Mouse (Mus musculus) left cerebral cortex, adult 2 months (tissue): ENCODE measurements around the gene Gm33543. TPM values are rescaled to one million over a fixed set of nuclear protein-coding genes. Genes with fewer than 3 reads are reported as not detected.

ENCODE experiments used
- DNase-seq, 2 experiments: peaks; one replicate each; pipeline ENCODE4 v3.0.0; 2021 to 2022; ENCODE audit warnings: low spot score in 2 of 2, mixed read lengths in 1 of 2; ENCODE audit errors: extremely low spot score in 1 of 2
- H3K27ac ChIP-seq: fragments of 200-600 bp; 2 replicates; pipeline ENCODE4 v1.8.1; 2022
- H3K4me3 ChIP-seq: fragments of 200-600 bp; 2 replicates; pipeline ENCODE4 v1.8.1; 2022
- CTCF ChIP-seq: fragments of 200-600 bp; IDR thresholded peaks from 2 replicates; pipeline ENCODE4 v1.8.1; 2022; ENCODE audit warnings: antibody characterized with exemption, mild to moderate bottlenecking, moderate library complexity
- intact Hi-C: fragments of 180-260 bp; cut with DNase I; formaldehyde crosslinking; loops from one replicate; pipeline ENCODE4 v1.15.1; 2025
- long read RNA-seq, 2 experiments: library from polyadenylated mRNA; stranded (forward); transcript quantifications; one replicate each; pipeline ENCODE4 v2.0.0; 2021; ENCODE audit warnings: borderline mapping rate in 2 of 2
- total RNA-seq, 2 experiments: library from RNA; stranded (reverse); gene quantifications; 2 replicates each; pipeline ENCODE4 v1.2.3; 2021

Gene Gm33543
- not detected for total RNA-seq
- long read RNA-seq, experiment 1 = 0 reads
- long read RNA-seq, experiment 2 = 0 reads

GRCm38 (mm10) chr10:95842789-95843637 is at the start of gene Gm33543:
Gene Gm33543 (minus strand): TSS chr10:95842930.
- intact Hi-C loops = no loop called here
- no peak for TF ChIP-seq CTCF
- no peak within 1 kb of the TSS for H3K27ac ChIP-seq
- no peak within 1 kb of the TSS for H3K4me3 ChIP-seq
- peak in 1 of 2 experiments; percentile 13 for DNase-seq

- no peak for TF ChIP-seq CTCF
- Histone ChIP-seq H3K27ac (no peak overlapping the region), H3K4me3 (no peak overlapping the region)
- intact Hi-C loops = no loop called here
- no peak for DNase-seq
Observed at GRCm38 (mm10) chr10:95892132-95892531, 49.4 kb upstream of the Gm33543 start.

GRCm38 (mm10) chr10:95891214-95891960 is 48.7 kb upstream of the Gm33543 start:
- intact Hi-C loops = no loop called here
- H3K4me3 ChIP-seq = no peak overlapping the region
- no peak for TF ChIP-seq CTCF
- H3K27ac ChIP-seq = no peak overlapping the region
- DNase-seq = no peak

- no peak overlapping the region for H3K4me3 ChIP-seq
- no peak for TF ChIP-seq CTCF
- no peak for DNase-seq
- no peak overlapping the region for H3K27ac ChIP-seq
- intact Hi-C loops = no loop called here
Observed at GRCm38 (mm10) chr10:95883761-95884517, 41.2 kb upstream of the Gm33543 start.

- no peak for DNase-seq
- Histone ChIP-seq H3K27ac (no peak overlapping the region), H3K4me3 (no peak overlapping the region)
- intact Hi-C loops = no loop called here
- TF ChIP-seq CTCF = no peak
Observed at GRCm38 (mm10) chr10:95882036-95882435, 39.3 kb upstream of the Gm33543 start.

GRCm38 (mm10) chr10:95879983-95880934 is 37.5 kb upstream of the Gm33543 start:
- Histone ChIP-seq H3K27ac (no peak overlapping the region), H3K4me3 (no peak overlapping the region)
- DNase-seq = no peak
- intact Hi-C loops = no loop called here
- TF ChIP-seq CTCF = no peak

- Histone ChIP-seq H3K27ac (no peak overlapping the region), H3K4me3 (no peak overlapping the region)
- TF ChIP-seq CTCF = no peak
- DNase-seq = no peak
- intact Hi-C loops = no loop called here
Observed at GRCm38 (mm10) chr10:95870782-95871181, 28.1 kb upstream of the Gm33543 start.

- TF ChIP-seq CTCF = no peak
Observed at GRCm38 (mm10) chr10:95868348-95868747, 25.6 kb upstream of the Gm33543 start.

GRCm38 (mm10) chr10:95867596-95867995 is 24.9 kb upstream of the Gm33543 start:
- intact Hi-C loops = no loop called here
- H3K27ac ChIP-seq = no peak overlapping the region
- no peak for DNase-seq

More at GRCm38 (mm10) chr10:95868348-95868747, 25.6 kb upstream of the Gm33543 start:
- Histone ChIP-seq H3K27ac (no peak overlapping the region), H3K4me3 (no peak overlapping the region)
- intact Hi-C loops = no loop called here
- DNase-seq = no peak

GRCm38 (mm10) chr10:95864349-95865124 is 21.8 kb upstream of the Gm33543 start:
- Histone ChIP-seq H3K27ac (no peak overlapping the region), H3K4me3 (no peak overlapping the region)
- intact Hi-C loops = no loop called here
- no peak for DNase-seq
- TF ChIP-seq CTCF = no peak

More at GRCm38 (mm10) chr10:95867596-95867995, 24.9 kb upstream of the Gm33543 start:
- TF ChIP-seq CTCF = no peak
- no peak overlapping the region for H3K4me3 ChIP-seq
